Mouse (Mus musculus): Measurements from ENCODE around the gene Aldh5a1.

Aldh5a1 gene

GRCm38 (mm10) chr13:24862021-24862420 lies 75.4 kb downstream of the Aldh5a1 start:
- DNase-seq: no peak

GRCm38 (mm10) chr13:24861084-24861483 lies 76.4 kb downstream of the Aldh5a1 start:
- no peak for DNase-seq

- DNase-seq: no peak
Observed at GRCm38 (mm10) chr13:24859115-24859514, 78.3 kb downstream of the Aldh5a1 start.
